Mouse (Mus musculus): ENCODE measurements at regions not wholly inside any gene's neighbourhood (a gene's known extent, or its start where the extent isn't known, plus 50 kb on each side); places are given as distances from the start of the nearest gene placed in this dataset.
"Not testable (repeated sequence)": the region's sequence is repeated elsewhere in the genome, so short reads cannot be mapped to it uniquely, and the experiment has no call there.

DNA sequence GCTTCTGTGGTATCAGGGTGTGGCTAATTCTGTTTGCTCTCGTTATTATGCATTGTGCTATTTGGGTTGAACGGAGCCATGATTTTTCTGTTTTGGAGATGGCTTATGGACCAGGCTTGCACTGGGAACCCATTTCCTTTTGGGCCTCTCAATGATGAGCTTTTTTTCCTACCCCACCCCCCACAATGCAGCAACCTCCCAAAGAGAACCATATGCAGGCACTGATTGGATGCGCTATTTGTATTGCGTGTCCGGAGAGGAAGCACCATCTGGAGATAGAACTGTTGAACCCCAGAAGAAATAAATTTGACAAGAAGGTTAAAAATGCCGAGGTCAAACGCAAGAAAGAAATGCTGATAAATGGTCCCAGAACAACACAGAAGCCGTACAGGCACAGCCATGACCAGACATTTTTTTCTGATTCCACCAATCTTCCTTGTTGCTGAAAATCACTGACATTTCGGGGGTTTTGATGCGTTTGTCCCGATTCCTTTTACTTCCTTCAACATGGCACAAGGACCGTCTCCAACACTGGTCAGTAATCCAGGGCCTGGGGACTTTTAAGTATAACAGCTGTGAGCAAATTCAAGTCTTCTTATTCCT is 85.3 kb upstream of the Cpsf6 start:
- no peak for DNase-seq (ENCODE audit: low spot score in 2 of 2)

DNA sequence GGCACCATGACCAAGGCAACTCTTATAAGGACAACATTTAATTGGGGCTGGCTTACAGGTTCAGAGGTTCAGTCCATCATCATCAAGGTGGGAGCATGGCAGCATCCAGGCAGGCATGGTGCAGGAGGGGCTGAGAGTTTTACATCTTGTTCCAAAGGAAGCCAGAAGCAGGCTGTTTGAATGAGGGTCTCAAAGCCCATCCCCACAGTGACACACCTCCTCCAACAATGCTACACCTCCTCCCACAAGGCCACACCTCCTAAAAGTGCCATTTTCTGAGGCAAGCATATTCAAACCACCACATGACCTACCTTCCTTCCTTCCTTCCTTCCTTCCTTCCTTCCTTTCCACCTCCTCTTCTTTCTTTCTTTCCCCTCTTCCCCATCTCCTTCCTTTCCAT is 84.5 kb upstream of the Cpsf6 start:
- DNase-seq (ENCODE audit: low spot score in 2 of 2): not testable (repeated sequence)

DNA sequence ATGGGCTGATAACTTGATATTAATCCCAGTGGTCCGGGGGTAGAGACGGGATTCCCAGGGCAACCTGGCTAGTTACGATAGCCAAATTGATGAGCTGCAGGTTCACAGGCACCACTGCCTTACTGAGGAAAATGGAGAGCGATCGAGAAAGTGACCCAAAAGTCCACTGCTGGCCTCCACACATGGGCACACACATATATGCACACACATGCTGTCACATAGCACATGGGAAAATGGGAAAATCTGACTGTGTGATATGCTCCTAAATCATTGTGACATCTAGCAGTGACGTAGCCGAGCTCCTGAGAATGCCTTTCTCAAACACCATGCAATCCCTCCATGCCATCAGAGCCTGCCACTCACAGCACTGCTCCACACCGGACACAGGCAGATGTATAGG is 83.8 kb upstream of the Cpsf6 start:
- DNase-seq (ENCODE audit: low spot score in 2 of 2): no peak

DNA sequence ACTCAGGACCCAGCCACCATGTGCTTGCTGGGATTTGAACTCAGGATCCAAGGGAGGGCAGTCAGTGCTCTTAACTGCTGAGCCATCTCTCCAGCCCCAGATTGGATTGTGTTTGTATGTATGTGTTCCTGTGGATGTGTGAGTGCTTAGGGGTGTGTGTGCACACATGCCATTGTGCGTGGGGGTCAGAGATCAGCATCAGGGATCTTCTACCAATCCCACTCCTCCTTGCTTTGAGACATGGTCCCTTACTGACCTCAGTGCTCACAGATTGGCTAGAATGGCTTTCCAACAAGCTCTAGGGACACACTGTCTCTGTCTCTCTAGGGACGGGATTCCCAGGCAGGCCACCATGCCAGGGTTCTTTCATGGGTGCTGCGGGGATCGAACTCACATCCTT is 83.1 kb upstream of the Cpsf6 start:
- DNase-seq (ENCODE audit: low spot score in 2 of 2): no peak

DNA sequence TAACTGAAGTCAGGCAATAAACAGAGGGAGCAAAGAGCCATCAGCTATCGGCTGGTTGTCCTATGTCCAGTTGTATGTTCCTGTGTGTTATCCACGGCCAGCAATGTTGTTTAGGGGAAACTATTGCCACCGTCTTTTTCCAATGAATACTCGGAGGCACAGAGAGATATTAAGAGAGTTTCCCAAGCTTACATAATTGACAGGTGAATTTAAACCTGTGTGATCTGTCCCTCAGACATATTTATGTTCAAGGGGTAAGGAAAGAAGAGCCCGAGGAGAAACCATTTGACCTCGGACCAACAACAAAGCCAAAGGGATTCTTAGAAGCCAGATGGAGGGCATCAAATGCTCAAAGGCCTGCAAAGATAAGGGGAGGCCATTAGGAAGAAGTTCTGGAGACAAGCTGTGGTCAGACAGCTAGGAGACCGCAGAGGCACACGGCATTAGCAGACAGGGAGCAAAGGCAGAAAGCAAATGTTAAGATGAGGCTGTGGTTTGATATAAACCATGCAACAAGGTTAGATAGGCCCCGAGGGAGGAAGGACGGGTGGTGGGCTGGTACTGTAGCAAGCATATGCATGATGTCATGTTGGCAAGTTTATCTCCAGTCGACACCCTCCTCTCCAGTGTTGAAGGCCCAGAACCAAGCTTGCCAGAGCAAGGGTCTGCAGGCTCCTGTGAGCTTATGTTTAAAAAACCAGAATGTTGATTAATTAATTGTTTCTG is 82.1 kb upstream of the Cpsf6 start:
- DNase-seq (ENCODE audit: low spot score in 2 of 2): no peak

DNA sequence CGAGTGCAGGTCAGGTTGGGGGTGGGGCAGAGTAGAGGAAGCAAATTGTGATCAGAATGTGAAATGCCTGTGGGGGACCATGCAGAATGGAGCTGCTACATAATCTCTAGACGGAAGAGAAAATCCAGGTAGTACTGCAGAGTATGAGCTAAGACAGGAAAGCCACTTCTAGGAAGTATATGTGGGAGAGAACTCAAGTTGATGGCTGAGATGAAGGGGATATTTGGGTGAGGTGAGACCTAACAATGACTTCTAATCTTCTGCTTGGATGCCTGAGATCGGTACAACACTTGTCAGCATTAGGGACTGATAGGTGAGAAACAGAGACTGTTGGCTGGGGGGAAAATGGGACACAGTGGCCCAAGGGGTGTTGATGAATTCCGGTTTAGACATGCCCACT is 81.4 kb upstream of the Cpsf6 start:
- no peak for DNase-seq (ENCODE audit: low spot score in 2 of 2)

DNA sequence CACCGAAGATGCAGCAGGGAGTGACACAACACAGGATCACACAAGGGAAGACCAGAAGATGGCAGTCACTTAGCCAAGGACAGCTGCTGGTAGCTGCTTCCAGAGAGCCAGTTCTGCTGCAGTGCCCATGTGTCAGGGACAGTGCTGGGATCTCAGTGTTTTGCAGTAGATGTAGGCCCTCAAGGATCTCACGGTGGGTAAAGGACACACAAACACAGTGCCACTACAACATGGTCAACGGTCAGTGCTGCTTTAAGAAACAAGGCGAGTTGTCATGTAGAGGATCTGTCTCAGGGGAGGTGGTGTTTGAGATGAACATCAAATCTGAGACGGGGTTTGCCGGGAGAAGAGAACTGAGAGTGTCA is 80.5 kb upstream of the Cpsf6 start:
- DNase-seq (ENCODE audit: low spot score in 2 of 2): no peak

DNA sequence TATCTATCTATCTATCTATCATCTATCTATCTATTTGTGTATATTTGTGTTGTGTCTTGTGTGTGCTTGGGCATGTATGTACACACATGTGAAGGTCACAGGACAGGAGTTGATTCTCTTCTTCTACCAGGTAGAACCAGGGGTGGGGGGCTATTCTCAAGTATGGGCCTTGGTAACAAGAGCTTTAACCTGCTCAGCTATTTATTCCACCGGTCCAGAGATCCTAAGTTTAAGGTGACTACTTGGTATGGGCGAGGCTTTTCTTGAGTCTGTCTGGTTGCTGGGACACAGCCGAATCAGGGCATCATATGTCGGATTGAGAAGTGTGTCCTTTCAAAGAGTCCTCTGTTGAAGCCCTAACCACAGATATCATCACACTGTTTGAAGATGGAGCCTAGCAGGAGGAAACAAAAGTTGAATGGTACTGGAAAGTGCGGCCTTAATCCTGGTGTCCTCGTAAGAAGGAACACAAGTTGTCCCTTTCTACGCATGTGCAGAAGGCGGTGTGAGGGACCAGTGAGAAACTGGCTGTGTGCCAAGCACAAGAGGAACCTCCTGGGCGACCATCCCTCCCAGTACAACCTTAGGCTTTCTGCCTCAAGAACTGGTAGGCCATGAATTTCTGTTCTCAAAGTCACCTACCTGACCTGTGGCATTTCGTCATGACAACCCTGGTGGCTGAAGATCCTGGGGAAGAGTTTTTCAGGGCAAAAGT is 80.0 kb upstream of the Cpsf6 start:
- DNase-seq (ENCODE audit: low spot score in 2 of 2): no peak

DNA sequence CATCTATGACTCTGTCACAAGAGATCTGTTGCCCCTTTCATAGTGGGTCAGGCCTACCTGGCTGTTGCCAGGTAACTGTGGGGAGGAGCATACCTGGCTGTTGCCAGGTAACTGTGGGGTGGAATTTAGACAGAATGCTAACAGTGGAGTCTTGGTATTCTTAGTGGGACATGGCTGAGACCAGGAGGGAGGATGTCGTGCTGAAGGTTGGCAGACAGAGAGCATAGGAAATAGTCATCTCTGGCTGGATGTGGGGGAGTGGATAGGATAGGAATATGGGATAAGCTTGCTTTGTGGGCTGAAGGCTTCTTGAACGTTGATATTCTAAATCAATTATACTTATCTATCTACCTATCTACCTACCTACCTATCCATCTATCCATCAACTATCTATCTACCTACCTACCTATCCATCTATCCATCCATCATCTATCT is 79.2 kb upstream of the Cpsf6 start:
- no peak for DNase-seq (ENCODE audit: low spot score in 2 of 2)

DNA sequence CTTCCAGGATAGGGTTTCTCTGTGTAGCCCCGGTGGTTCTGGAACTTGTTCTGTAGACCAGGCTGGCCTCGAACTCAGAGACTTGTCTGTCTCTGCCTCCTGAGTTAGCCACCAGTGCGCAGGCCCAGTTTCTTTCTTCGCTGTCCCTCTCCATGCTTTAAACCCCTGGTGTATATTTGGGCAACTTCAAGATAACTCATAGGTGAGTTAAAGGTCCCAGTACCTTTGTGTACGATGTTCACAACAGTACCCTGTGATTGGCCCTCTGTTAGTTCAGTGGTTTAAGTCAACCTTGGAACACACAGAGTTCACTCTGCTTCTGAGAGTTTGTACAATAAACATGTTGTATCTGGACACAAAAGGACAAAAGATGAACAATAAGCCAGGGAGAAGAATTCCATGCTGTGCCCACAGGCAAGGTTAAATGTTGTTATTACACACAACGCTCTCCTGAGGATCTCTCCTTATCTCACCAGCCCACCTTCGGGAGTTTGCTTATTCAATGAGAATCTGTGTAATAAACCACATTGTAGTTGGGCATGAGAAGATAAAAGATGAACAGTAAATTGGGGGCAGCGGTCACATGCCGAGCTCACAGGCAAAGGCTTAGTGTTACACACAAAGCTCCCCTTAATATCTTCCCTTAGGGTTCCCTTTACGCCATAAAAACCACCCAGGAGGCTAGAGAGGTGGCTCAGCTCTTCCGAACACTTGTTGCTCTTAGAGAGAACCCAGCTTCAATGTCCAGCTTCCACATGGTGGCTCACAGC is 78.6 kb upstream of the Cpsf6 start:
- DNase-seq (ENCODE audit: low spot score in 2 of 2): no peak

DNA sequence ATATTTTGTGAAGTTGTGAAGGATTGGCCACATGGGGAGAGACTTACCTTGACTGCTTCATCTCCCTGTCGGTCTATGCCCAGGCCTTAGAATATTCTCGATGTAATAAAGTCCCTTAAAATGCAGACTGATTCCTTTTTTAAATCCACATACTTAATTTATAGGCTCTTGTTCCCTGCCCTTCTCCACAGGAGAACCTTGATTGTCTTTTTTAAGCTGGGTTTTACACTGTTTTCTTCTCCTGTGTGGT is 77.8 kb upstream of the Cpsf6 start:
- no peak for DNase-seq (ENCODE audit: low spot score in 2 of 2)

DNA sequence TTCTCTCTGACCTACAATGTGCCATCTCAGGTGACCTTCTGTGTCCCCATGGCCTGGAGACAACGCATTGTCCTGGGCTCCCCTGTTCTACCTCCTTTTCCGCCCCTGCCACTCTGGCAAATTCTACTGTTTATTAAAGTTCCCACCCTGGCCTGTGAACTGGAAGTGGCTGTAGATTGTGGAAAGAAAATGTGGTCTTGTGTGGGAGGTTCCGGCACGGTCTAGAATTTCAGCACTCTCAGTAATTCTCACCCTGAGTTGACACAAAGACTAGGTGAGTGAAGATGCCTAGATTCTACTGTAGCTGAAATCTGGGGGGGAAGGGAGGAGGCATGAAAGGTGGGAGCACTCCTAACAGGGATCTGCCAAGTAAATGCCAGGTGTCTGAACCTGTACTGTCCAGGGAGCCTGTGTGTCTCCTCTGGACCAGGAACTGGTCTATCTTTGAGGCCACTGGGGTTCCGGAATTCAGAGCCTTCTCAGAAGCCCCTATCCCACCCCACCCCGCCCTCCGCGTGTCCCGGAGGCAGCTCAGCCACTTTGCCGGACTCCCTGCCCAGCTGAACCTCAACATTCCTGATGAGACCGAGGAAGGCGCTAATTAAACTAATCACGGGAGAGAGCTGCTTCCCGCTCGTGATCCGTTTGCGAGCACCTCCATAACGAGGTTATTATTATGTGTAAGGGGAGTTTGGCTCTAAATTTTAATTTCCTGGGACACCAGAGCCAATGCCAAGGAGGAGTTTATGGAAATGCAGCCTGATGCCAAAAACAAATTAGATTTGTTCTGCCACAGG is 77.3 kb upstream of the Cpsf6 start:
- no peak for DNase-seq (ENCODE audit: low spot score in 2 of 2)

DNA sequence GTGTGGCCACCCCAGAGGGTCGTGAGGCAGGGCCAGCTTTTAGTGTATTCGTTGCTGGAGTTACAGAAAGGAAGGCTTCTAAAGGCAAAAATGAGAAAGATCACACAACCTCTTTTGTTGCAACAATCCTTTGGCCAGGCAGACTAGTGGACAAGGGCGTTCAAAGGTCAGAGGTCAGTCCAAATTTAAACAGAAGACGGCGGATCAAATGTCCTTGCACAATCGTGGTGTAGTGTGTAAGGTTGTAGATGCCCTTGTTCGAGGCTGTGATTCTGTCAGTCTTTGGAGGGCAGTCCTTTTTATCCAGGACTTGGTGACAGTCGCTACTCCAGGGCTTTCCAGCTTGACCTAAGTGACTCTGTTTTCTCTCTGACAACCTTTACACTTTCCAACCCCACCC is 76.6 kb upstream of the Cpsf6 start:
- no peak for DNase-seq (ENCODE audit: low spot score in 2 of 2)

DNA sequence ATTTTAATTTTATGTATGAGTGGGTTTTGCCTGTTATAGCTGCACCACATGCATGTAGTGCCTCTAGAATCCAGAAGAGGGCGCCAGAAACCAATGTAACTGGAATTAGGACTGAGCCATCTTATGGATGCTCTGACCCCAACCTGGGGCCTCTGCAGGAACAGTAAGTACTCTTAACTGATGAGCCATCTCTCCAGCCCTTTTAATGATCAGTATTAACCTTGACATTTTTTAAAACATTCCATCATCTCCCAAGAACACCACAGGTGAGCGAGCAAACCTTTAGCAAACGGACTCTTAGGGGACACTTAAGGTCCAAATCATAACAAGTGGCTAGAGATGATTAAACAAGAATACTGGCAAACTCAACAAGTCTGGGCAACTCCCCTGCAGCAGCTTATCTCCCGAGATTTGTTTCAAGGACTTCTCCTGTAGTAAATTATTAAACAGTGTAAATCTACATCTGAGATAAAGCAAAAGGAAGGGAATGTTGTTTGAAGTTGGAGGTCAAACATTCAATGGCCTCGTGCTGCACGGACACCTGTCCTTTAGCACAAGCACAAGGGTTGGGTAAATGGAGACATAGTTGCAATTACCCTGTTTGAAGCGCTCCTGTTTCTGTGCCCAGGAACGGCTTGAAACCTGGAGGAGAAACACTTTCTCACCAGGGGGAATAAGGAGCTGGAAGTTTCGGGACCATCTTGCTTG is 75.9 kb upstream of the Cpsf6 start:
- peak in 1 of 2 experiments; percentile 56 for DNase-seq (ENCODE audit: low spot score in 2 of 2)

DNA sequence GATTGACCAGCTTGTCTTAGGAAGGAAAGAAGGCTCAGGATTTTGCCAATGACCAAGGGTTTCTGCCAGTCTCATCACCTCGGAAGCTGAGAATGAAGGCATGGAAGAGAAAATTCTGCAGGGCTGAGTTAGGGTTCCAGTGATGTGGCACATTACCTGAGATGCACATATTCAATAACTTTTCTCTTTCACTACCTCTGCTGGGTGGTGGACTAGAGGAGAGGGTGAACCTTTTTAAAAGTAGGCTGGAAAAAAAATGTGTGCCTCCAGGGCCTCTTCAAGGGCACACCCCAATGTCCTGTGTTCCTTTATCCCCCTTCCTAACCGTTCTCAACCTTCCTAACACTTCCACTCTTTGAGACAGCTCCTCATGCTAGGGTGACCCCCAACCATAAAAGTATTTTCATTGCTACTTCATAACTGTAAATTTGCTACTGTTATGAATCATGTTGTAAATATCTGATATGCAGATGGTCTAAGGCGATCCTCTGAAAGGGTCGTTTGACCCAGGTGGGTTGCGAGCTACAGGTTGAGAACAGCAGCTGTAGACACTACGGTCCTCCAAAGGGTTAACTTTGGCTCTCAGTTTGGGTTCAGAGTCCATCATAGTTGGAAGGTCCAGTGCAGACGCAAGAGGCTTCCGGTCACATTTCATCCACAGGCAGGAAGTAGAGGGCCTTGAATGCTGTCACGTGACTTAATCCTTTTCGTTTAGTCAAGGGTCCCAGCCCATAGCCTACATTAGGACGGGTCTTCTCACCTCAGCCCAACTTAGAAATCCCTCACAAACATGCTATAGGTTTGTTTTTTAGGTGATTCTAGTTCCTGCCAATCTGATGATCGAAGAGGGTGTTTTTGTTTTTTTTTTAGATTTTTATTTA is 75.1 kb upstream of the Cpsf6 start:
- DNase-seq (ENCODE audit: low spot score in 2 of 2): no peak

DNA sequence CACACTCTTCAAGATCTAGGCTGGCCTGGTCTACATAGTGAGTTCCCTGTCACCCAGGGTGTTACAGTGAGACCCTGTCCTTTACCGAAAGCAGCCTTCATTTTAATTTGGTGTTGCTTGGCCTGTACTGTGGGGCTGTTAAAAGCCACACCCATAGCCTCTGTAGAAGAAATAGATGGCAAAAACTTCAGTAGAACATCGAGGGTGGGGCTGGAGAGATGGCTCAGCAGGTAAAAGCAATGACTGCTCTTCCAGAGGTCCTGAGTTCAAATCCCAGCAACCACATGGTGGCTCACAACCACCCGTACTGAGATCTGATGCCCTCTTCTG is 74.3 kb upstream of the Cpsf6 start:
- no peak for DNase-seq (ENCODE audit: low spot score in 2 of 2)

DNA sequence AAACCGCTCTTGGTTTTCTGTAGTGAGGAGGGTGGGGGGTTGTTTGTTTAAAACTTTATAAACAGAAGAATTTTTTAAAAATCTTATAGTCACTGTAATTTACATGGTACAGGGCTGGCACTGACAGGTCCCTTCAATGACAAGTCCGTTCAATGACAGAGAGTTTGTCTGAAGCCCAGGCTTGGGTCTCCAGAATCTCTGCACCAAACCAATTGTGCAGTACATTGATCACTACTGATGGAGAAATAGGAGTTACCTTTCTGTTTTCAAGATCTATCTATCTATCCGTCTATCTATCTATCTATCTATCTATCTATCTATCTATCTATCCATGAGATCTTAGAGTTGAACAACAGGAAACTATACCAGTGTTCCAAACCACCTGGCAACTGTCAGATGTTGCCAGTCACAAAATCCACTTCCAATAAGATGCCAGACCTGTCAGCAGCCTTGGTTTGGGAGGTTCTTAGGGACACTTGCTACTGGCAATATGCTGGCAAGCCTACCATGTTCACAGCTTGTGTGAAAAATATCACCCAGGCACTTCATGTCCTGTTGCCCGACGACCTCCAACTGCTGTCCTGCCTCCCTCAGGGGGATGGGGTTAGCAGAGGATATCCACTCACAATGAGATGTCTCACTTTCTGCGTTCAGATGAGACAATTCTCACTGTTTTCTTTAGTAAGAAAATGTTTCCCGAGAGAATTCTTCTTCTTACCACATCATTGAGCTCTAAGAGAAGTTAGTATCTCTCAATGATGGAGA is 73.8 kb upstream of the Cpsf6 start:
- DNase-seq (ENCODE audit: low spot score in 2 of 2): no peak

DNA sequence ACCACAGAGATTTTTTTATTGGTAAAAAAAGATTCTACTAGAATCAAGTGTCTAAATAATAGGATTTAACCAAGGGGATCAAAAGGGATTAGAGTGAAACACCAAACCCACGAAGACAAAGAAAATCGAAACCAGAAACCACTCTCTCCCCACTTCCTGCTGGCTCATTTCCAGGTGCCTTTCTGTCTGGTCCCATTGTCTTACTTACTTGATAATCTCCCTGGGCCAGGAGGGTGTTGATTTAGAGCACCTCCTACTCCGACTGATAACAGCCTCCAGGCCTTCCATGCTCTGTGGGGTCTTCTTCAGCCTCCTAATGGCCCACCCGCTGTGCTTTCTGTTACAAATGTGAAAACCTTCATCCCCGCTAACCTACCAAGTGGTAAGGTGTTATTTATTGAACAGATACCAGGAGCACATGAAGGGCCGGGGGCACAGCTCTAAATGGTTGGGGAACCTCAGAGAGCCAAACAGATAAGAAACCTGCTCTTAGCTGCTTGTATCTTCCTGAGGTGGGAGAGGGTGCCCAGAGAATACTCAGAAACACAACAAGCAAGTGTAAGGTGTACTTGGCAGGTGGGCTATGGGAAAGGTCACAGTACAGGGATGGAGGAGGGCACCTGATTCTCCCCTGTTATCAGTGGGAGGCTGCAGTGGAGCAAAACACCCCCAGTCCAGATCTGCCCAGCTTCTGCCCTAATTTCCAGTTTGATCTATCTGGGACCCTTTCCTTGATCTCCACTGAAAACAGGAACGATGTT is 72.6 kb upstream of the Cpsf6 start:
- no peak for DNase-seq (ENCODE audit: low spot score in 2 of 2)

All from layer of hippocampus, adult 18-20 months (tissue).